Mouse (Mus musculus) left cerebral cortex, adult 2 months (tissue): ENCODE results near the gene Fxyd3. TPM values are rescaled to one million over a fixed set of nuclear protein-coding genes. Genes with fewer than 3 reads are reported as not detected.
A peak's percentile ranks its signal among the peaks of the same experiment; 100 is the strongest.

ENCODE experiments used
- DNase-seq, 2 experiments: peaks; one replicate each; pipeline ENCODE4 v3.0.0; 2021 to 2022; ENCODE audit warnings: low spot score in 2 of 2, mixed read lengths in 1 of 2; ENCODE audit errors: extremely low spot score in 1 of 2
- H3K27ac ChIP-seq: fragments of 200-600 bp; 2 replicates; pipeline ENCODE4 v1.8.1; 2022
- H3K4me3 ChIP-seq: fragments of 200-600 bp; 2 replicates; pipeline ENCODE4 v1.8.1; 2022
- CTCF ChIP-seq: fragments of 200-600 bp; IDR thresholded peaks from 2 replicates; pipeline ENCODE4 v1.8.1; 2022; ENCODE audit warnings: antibody characterized with exemption, mild to moderate bottlenecking, moderate library complexity
- intact Hi-C: fragments of 180-260 bp; cut with DNase I; formaldehyde crosslinking; loops from one replicate; pipeline ENCODE4 v1.15.1; 2025
- total RNA-seq, 2 experiments: library from RNA; stranded (reverse); gene quantifications; 2 replicates each; pipeline ENCODE4 v1.2.3; 2021

The Fxyd3 gene
- total RNA-seq, 2 experiments from 2014 or later = not detected

- no peak overlapping the region for H3K4me3 ChIP-seq
- H3K27ac ChIP-seq = no peak overlapping the region
- no peak for DNase-seq
- intact Hi-C loops = no loop called here
- TF ChIP-seq CTCF = no peak
Measured at GRCm38 (mm10) chr7:31081106-31081505, 4.6 kb upstream of the Fxyd3 start.

GRCm38 (mm10) chr7:31080611-31081010 lies 4.1 kb upstream of the Fxyd3 start:
- Histone ChIP-seq H3K27ac (no peak overlapping the region), H3K4me3 (no peak overlapping the region)
- intact Hi-C loops = no loop called here
- no peak for DNase-seq
- no peak for TF ChIP-seq CTCF

GRCm38 (mm10) chr7:31079670-31080069 lies 3.2 kb upstream of the Fxyd3 start:
- Histone ChIP-seq H3K4me3 (no peak overlapping the region), H3K27ac (no peak overlapping the region)
- TF ChIP-seq CTCF = no peak
- no peak for DNase-seq
- intact Hi-C loops = loop anchor here (5.0 to 10.0 kb wide), 2 partner anchors 207 to 345 kb away; no protein-coding TSS in a partner anchor

- peak overlapping the region; percentile 76 for H3K27ac ChIP-seq
- intact Hi-C loops = loop anchor here (1.0 to 10.0 kb wide), 3 partner anchors 19 to 343 kb away; partner anchors contain the start of gene Lgi4
- DNase-seq = peak; percentile 48 to 58
- no peak overlapping the region for H3K4me3 ChIP-seq
- peak; percentile 81 for TF ChIP-seq CTCF
Measured at GRCm38 (mm10) chr7:31077885-31078445, 1.5 kb upstream of the Fxyd3 start.

GRCm38 (mm10) chr7:31077470-31077869 lies 966 bp upstream of the Fxyd3 start:
- TF ChIP-seq CTCF = no peak
- DNase-seq = peak; percentile 26 to 56
- Histone ChIP-seq H3K4me3 (no peak overlapping the region), H3K27ac (peak overlapping the region; percentile 76)
- intact Hi-C loops = loop anchor here (5.0 to 10.0 kb wide), 2 partner anchors 205 to 343 kb away; no protein-coding TSS in a partner anchor

GRCm38 (mm10) chr7:31074713-31075069 lies 1.8 kb downstream of the Fxyd3 start:
- H3K4me3 ChIP-seq = no peak overlapping the region
- intact Hi-C loops = loop anchor here (5.0 to 10.0 kb wide), 2 partner anchors 202 to 340 kb away; no protein-coding TSS in a partner anchor
- H3K27ac ChIP-seq = no peak overlapping the region
- TF ChIP-seq CTCF = no peak
- no peak for DNase-seq

GRCm38 (mm10) chr7:31074061-31074712 lies 2.3 kb downstream of the Fxyd3 start:
- DNase-seq = peak in 1 of 2 experiments; percentile 39
- no peak overlapping the region for H3K4me3 ChIP-seq
- TF ChIP-seq CTCF = no peak
- H3K27ac ChIP-seq = peak overlapping the region; percentile 45; the same call in 1 of the 2 replicates
- intact Hi-C loops = loop anchor here (10.0 kb wide), 1 partner anchor 339 kb away; no protein-coding TSS in a partner anchor

GRCm38 (mm10) chr7:31073546-31073945 lies 3.0 kb downstream of the Fxyd3 start:
- no peak for TF ChIP-seq CTCF
- no peak overlapping the region for H3K27ac ChIP-seq
- intact Hi-C loops = loop anchor here (10.0 kb wide), 1 partner anchor 339 kb away; no protein-coding TSS in a partner anchor
- no peak for DNase-seq
- no peak overlapping the region for H3K4me3 ChIP-seq

- intact Hi-C loops = loop anchor here (10.0 kb wide), 1 partner anchor 338 kb away; no protein-coding TSS in a partner anchor
- no peak overlapping the region for H3K27ac ChIP-seq
- no peak for DNase-seq
- TF ChIP-seq CTCF = no peak
- H3K4me3 ChIP-seq = no peak overlapping the region
Measured at GRCm38 (mm10) chr7:31072326-31072725, 4.2 kb downstream of the Fxyd3 start.

GRCm38 (mm10) chr7:31070324-31070723 lies 6.2 kb downstream of the Fxyd3 start:
- TF ChIP-seq CTCF = no peak
- Histone ChIP-seq H3K4me3 (no peak overlapping the region), H3K27ac (no peak overlapping the region)
- intact Hi-C loops = loop anchor here (10.0 kb wide), 1 partner anchor 336 kb away; no protein-coding TSS in a partner anchor
- no peak for DNase-seq

- no peak for TF ChIP-seq CTCF
- no peak overlapping the region for H3K4me3 ChIP-seq
- H3K27ac ChIP-seq = no peak overlapping the region
- no peak for DNase-seq
- intact Hi-C loops = no loop called here
Measured at GRCm38 (mm10) chr7:31069491-31069890, 7.0 kb downstream of the Fxyd3 start.

- intact Hi-C loops = no loop called here
- no peak overlapping the region for H3K27ac ChIP-seq
- DNase-seq = peak in 1 of 2 experiments; percentile 18
- H3K4me3 ChIP-seq = no peak overlapping the region
- TF ChIP-seq CTCF = no peak
Measured at GRCm38 (mm10) chr7:31067836-31068235, 8.7 kb downstream of the Fxyd3 start.
